Mouse (Mus musculus): ENCODE data around the gene Gm49355. TPM values are rescaled to one million over a fixed set of nuclear protein-coding genes. Genes with fewer than 3 reads are reported as not detected.

Gene Gm49355
- polyA plus RNA-seq, 1 experiment from 2014 or later, result 0.15 TPM

DNA sequence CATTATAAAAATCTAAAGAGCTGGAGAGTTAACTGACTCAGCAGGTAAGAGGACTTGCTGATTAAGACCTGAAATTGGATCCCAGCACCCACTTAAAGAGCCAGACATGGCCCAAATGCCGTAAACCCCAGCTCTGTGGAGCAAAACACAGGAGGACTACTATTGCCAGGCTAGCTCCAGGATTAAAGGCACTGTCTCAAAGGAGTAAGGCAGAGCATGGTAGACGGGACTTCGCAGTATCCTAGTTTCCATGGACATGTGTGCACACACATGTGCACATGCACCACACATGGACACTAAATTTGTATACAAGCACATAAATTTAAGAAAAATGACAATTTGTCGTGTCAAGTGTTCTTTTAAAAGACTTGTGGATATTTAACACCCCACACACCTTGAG, 16.5 kb downstream of the Gm49355 start:
- 76% methylated on average over 4 of the region's 4 CpGs for WGBS

DNA sequence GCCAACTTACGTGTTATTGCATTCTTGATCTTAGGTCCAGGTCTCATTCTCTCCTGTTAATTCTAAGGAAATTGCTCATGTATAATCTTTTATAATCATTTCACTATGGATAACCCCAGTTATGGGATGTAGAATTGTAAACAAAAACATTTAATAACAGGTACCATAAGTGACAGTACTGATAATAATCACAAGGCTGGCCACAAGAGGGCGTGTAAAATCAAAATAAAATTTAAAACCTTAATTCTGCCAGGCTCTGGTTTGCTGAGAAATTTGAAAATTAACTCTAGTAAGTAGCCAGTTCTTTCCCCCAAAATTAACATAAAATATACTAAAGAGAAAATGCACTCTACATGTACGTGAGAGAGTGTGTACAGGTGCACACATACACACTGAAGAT, 16.9 kb downstream of the Gm49355 start:
- ATAC-seq (replicated peaks; ENCODE audit: insufficient number of reproducible peaks, low FRiP score, low TSS enrichment, low read depth) (no peak), DNase-seq (ENCODE audit: low spot score) (peak; percentile 41)
- WGBS, result 64% methylated on average over 3 of the region's 3 CpGs

More for the DNA sequence above, 16.5 kb downstream of the Gm49355 start:
- DNase-seq (ENCODE audit: low spot score) (no peak), ATAC-seq (replicated peaks; ENCODE audit: insufficient number of reproducible peaks, low FRiP score, low TSS enrichment, low read depth) (no peak)
- Histone ChIP-seq H3K4me3 (ENCODE audit: low read depth, low read length) (no peak overlapping the region), H3K36me3 (replicated peaks; ENCODE audit: control insufficient read depth, insufficient read depth, low read depth, low read length) (no peaks in the 10 kb centered on the region), H3K27ac (replicated peaks; ENCODE audit: low read depth, low read length) (no peak overlapping the region), H3K4me2 (ENCODE audit: low read depth, low read length) (no peak overlapping the region), H3K27me3 (ENCODE audit: control insufficient read depth, insufficient read depth, low read length) (no peaks in the 10 kb centered on the region), H3K9ac (replicated peaks; ENCODE audit: low read length) (no peak overlapping the region), H3K4me1 (ENCODE audit: control insufficient read depth, insufficient read depth, low read length) (no peaks in the 10 kb centered on the region), H3K9me3 (replicated peaks; ENCODE audit: control insufficient read depth, low read length) (no peaks in the 10 kb centered on the region)

DNA sequence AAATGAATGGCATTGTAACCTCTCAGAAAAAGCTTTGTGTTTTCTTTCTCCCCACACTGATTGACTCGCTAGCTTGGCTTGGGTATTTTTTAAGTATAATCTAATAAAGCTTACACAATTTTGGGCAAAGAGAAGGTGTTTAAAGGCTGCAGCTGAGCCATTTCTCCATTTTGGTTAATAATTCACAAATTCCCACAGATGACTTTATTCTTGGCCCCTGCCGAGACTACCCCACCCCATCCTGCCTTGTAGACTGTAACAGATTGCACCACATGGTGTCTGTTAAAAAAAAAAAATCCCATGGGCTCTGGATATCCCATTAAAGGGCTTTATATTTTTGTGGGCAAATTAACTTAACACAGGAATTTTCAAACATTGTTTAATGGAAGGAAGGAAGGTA, 19.3 kb downstream of the Gm49355 start:
- no peak overlapping the region for H3K9ac ChIP-seq (replicated peaks; ENCODE audit: low read length)
- no peaks in the 10 kb centered on the region for H3K36me3 ChIP-seq (replicated peaks; ENCODE audit: control insufficient read depth, insufficient read depth, low read depth, low read length)
- H3K9me3 ChIP-seq (replicated peaks; ENCODE audit: control insufficient read depth, low read length), result no peaks in the 10 kb centered on the region
- no peaks in the 10 kb centered on the region for H3K27me3 ChIP-seq (ENCODE audit: control insufficient read depth, insufficient read depth, low read length)
- H3K27ac ChIP-seq (replicated peaks; ENCODE audit: low read depth, low read length), result no peak overlapping the region
- no peak overlapping the region for H3K4me3 ChIP-seq (ENCODE audit: low read depth, low read length)
- DNase-seq (ENCODE audit: low spot score) (no peak), ATAC-seq (replicated peaks; ENCODE audit: insufficient number of reproducible peaks, low FRiP score, low TSS enrichment, low read depth) (no peak)
- no peaks in the 10 kb centered on the region for H3K4me1 ChIP-seq (ENCODE audit: control insufficient read depth, insufficient read depth, low read length)
- 87% methylated on average over 2 of the region's 2 CpGs for WGBS
- H3K4me2 ChIP-seq (ENCODE audit: low read depth, low read length), result no peak overlapping the region

More for the DNA sequence above, 16.9 kb downstream of the Gm49355 start:
- Histone ChIP-seq H3K9me3 (replicated peaks; ENCODE audit: control insufficient read depth, low read length) (no peaks in the 10 kb centered on the region), H3K4me1 (ENCODE audit: control insufficient read depth, insufficient read depth, low read length) (no peaks in the 10 kb centered on the region), H3K4me2 (ENCODE audit: low read depth, low read length) (no peak overlapping the region), H3K4me3 (ENCODE audit: low read depth, low read length) (no peak overlapping the region), H3K9ac (replicated peaks; ENCODE audit: low read length) (no peak overlapping the region), H3K36me3 (replicated peaks; ENCODE audit: control insufficient read depth, insufficient read depth, low read depth, low read length) (no peaks in the 10 kb centered on the region), H3K27me3 (ENCODE audit: control insufficient read depth, insufficient read depth, low read length) (no peaks in the 10 kb centered on the region), H3K27ac (replicated peaks; ENCODE audit: low read depth, low read length) (no peak overlapping the region)

DNA sequence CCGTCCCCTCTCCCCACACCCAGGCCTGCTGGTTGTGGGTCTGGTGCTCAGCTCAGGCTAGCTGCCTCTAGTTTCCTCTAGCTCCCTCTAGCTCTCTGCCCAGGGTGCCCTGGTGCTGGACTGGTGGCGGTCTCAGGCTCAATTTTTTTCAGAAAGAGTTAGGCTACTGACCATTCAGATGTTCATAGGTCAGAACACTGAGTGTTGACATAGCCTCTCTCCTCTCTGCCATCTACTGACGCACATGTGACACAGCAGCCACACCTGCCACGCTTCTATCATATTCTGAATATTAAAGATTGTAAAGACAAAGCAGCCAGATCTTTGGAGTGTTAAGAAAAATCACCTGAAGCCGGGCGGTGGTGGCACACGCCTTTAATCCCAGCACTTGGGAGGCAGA, 49.8 kb downstream of the Gm49355 start:
- Histone ChIP-seq H3K4me3 (ENCODE audit: low read depth, low read length) (no peak overlapping the region), H3K27ac (replicated peaks; ENCODE audit: low read depth, low read length) (no peak overlapping the region), H3K27me3 (ENCODE audit: control insufficient read depth, insufficient read depth, low read length) (peaks cover 32% of the 10 kb centered on the region), H3K4me1 (ENCODE audit: control insufficient read depth, insufficient read depth, low read length) (no peaks in the 10 kb centered on the region; the same call in 1 of the 2 replicates), H3K9ac (replicated peaks; ENCODE audit: low read length) (no peak overlapping the region), H3K4me2 (ENCODE audit: low read depth, low read length) (no peak overlapping the region), H3K9me3 (replicated peaks; ENCODE audit: control insufficient read depth, low read length) (no peaks in the 10 kb centered on the region), H3K36me3 (replicated peaks; ENCODE audit: control insufficient read depth, insufficient read depth, low read depth, low read length) (no peaks in the 10 kb centered on the region)
- WGBS, result 79% methylated on average over 7 of the region's 7 CpGs
- DNase-seq (ENCODE audit: low spot score) (no peak), ATAC-seq (replicated peaks; ENCODE audit: insufficient number of reproducible peaks, low FRiP score, low TSS enrichment, low read depth) (no peak)

DNA sequence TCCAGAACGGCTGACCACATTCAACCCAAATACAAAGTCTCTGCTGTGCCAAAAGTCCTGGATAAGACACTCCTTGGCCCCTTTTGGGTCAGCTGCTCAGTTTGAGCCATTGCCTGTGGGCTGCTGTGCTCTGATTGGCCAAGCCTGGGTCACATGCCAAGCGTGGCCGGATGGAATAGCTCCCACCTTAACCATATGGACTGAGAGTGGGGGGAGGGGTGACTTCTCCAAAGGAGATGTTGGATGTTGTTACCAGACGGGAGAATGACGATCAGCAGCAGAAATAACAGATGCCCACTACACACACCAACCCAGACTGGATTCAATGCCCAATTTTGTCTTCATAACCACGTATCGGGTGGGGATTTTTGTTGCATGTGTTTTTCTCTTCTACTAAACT, 51.1 kb downstream of the Gm49355 start:
- H3K9me3 ChIP-seq (replicated peaks; ENCODE audit: control insufficient read depth, low read length), result no peaks in the 10 kb centered on the region
- no peaks in the 10 kb centered on the region; the same call in 1 of the 2 replicates for H3K4me1 ChIP-seq (ENCODE audit: control insufficient read depth, insufficient read depth, low read length)
- H3K4me3 ChIP-seq (ENCODE audit: low read depth, low read length), result no peak overlapping the region
- DNase-seq (ENCODE audit: low spot score), result no peak
- H3K9ac ChIP-seq (replicated peaks; ENCODE audit: low read length), result no peak overlapping the region
- peaks cover 41% of the 10 kb centered on the region for H3K27me3 ChIP-seq (ENCODE audit: control insufficient read depth, insufficient read depth, low read length)
- ATAC-seq (replicated peaks; ENCODE audit: insufficient number of reproducible peaks, low FRiP score, low TSS enrichment, low read depth), result 0 out of 2 replicates have a peak, but pooled peaks have one; percentile 26
- WGBS, result 46% methylated on average over 7 of the region's 7 CpGs
- H3K4me2 ChIP-seq (ENCODE audit: low read depth, low read length), result no peak overlapping the region
- H3K36me3 ChIP-seq (replicated peaks; ENCODE audit: control insufficient read depth, insufficient read depth, low read depth, low read length), result no peaks in the 10 kb centered on the region
- no peak overlapping the region for H3K27ac ChIP-seq (replicated peaks; ENCODE audit: low read depth, low read length)

DNA sequence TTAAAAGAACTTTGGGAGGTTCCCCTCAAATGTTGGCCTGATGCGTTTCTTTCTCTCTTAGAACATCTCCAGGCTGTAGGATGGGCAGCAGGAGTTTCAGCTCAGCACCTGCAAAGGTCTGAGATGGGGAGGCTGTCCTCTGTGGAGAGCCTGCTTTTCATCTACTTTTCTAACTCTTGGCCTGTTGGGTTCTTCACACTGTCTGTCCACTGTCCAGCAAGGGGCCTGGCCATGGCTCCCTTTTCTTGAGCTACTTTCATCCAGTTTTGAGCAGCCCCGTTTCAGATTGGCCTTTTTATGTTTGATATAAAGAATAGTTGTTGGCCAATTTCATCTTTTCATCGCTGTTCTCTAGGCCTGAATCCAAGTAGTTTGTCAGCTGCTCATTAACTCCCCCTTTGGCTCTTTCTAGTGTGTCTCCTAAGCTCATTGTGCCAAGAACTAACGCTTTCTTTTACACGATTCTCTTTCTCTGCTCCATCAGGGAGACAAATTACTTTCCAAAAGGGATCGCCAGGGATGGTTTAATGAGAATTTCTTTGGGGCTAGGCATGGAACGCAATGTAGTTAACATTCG, 53.7 kb downstream of the Gm49355 start:
- no peak overlapping the region for H3K27ac ChIP-seq (replicated peaks; ENCODE audit: low read depth, low read length)
- ATAC-seq (replicated peaks; ENCODE audit: insufficient number of reproducible peaks, low FRiP score, low TSS enrichment, low read depth), result no peak
- DNase-seq (ENCODE audit: low spot score), result peak; percentile 35

DNA sequence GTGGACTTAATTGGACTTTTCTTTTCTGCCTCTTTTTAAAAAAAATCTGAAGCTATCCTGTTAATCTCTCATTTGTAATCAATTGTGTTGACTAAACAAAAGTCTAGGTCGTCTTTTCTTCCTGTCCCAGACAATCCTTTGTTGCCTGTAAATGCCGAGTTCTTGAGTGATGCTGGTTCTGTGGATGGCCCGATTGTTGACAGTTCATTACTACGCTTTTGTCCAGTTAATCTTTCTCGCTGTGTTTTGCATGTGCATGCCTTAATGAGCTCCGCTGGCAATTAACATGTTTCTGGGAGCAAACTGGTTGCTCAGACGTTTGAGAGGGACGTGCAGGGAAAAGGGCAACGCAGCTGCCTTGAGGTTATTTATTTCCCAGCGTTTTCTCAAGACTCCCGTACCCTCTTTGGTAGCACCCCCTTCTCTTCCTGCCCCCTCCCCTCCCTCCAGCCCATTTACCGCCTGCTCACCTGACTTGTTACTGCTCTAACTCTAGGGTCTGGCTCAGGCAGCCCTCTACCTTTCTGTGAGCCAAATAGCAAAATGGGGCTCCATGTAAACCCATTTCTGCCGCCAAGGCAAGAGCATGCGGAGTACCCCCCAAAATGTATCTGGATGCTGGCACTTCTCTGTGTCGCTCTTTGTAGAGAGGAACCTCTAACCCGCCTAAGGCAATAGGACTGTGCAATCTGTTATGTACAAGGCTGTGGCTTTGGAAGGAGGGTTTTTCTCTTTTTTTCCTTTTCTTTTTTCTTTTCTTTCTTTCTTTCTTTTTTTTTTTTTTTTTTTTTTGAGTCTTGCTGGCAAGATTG, 54.4 kb downstream of the Gm49355 start:
- Histone ChIP-seq H3K4me3 (ENCODE audit: low read depth, low read length) (no peak overlapping the region), H3K4me2 (ENCODE audit: low read depth, low read length) (no peak overlapping the region)

More for the DNA sequence above, 53.7 kb downstream of the Gm49355 start:
- H3K27me3 ChIP-seq (ENCODE audit: control insufficient read depth, insufficient read depth, low read length), result peaks cover 57% of the 10 kb centered on the region
- H3K4me2 ChIP-seq (ENCODE audit: low read depth, low read length), result no peak overlapping the region
- no peak overlapping the region for H3K9ac ChIP-seq (replicated peaks; ENCODE audit: low read length)
- no peaks in the 10 kb centered on the region for H3K9me3 ChIP-seq (replicated peaks; ENCODE audit: control insufficient read depth, low read length)
- no peaks in the 10 kb centered on the region; the same call in 1 of the 2 replicates for H3K4me1 ChIP-seq (ENCODE audit: control insufficient read depth, insufficient read depth, low read length)
- WGBS, result 4% methylated on average over 8 of the region's 8 CpGs
- no peak overlapping the region for H3K4me3 ChIP-seq (ENCODE audit: low read depth, low read length)
- no peaks in the 10 kb centered on the region for H3K36me3 ChIP-seq (replicated peaks; ENCODE audit: control insufficient read depth, insufficient read depth, low read depth, low read length)

More for the DNA sequence above, 54.4 kb downstream of the Gm49355 start:
- Histone ChIP-seq H3K9ac (replicated peaks; ENCODE audit: low read length) (no peak overlapping the region), H3K27ac (replicated peaks; ENCODE audit: low read depth, low read length) (no peak overlapping the region), H3K36me3 (replicated peaks; ENCODE audit: control insufficient read depth, insufficient read depth, low read depth, low read length) (no peaks in the 10 kb centered on the region), H3K4me1 (ENCODE audit: control insufficient read depth, insufficient read depth, low read length) (no peaks in the 10 kb centered on the region; the same call in 1 of the 2 replicates), H3K9me3 (replicated peaks; ENCODE audit: control insufficient read depth, low read length) (no peaks in the 10 kb centered on the region), H3K27me3 (ENCODE audit: control insufficient read depth, insufficient read depth, low read length) (peaks cover 62% of the 10 kb centered on the region)
- WGBS, result 2% methylated on average over 16 of the region's 16 CpGs
- ATAC-seq (replicated peaks; ENCODE audit: insufficient number of reproducible peaks, low FRiP score, low TSS enrichment, low read depth), result no peak
- DNase-seq (ENCODE audit: low spot score), result peak; percentile 19

Measured in embryonic facial prominence, embryonic 11.5 days (tissue).